Mouse (Mus musculus): Measurements from ENCODE around the gene Prune1. TPM values are rescaled to one million over a fixed set of nuclear protein-coding genes. Genes with fewer than 3 reads are reported as not detected.

Gene Prune1
- total RNA-seq, 2 experiments from 2014 or later = 38.1 to 46.8 TPM

- no peak for DNase-seq
These were observed 71.3 kb downstream of the Prune1 start for GRCm38 (mm10) chr3:95210585-95210984.

GRCm38 (mm10) chr3:95208286-95208685, 73.6 kb downstream of the Prune1 start:
- DNase-seq = no peak

DNA sequence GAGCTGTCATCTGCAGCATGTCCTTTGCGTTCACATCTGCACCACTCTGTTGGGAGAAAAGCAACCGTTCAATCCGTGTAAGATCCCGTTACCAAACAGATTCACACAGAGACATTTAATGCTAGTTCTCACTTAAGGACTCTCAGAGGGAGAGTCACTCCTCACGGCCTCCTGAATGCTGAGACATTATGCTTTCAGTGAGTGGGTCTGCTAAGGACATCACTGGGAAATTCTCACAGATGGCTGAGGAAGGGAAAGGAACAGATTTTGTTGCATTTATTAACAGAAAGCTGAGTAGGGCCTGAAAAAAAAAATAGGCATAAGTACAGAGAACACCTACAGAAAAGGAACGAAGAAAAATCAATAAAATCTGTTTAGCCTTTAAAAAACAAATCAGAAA, 78.0 kb downstream of the Prune1 start:
- DNase-seq = no peak

Other genes starting within 250 kb of the Prune1 start
- 100 to 1,000 TPM; 167 to 176 TPM for gene Psmd4, start 239.5 kb downstream of the Prune1 start, total RNA-seq (2021)
- gene Pip5k1a, start 175.1 kb downstream of the Prune1 start, total RNA-seq (2021) = 10 to 100 TPM; 20.1 to 22.8 TPM
- 10 to 100 TPM; 41.0 to 49.1 TPM for gene Vps72, start 171.1 kb downstream of the Prune1 start, total RNA-seq (2021)
- gene Tmod4, start 157.6 kb downstream of the Prune1 start, total RNA-seq (2021) = 100 to 1,000 TPM; 423 to 469 TPM
- gene Scnm1, start 148.1 kb downstream of the Prune1 start, total RNA-seq (2021) = 10 to 100 TPM; 35.5 to 40.8 TPM
- 1 to 10 TPM; 6.0 to 6.7 TPM for gene Lysmd1, start 148.0 kb downstream of the Prune1 start, total RNA-seq (2021)
- gene Tnfaip8l2, start 139.7 kb downstream of the Prune1 start, total RNA-seq (2021) = 1 to 10 TPM; 1.8 to 2.3 TPM
- 100 to 1,000 TPM; 103 to 123 TPM for gene Sema6c, start 121.6 kb downstream of the Prune1 start, total RNA-seq (2021)
- gene Gabpb2, start 64.2 kb downstream of the Prune1 start, total RNA-seq (2021) = 10 to 100 TPM in 1 of 2 experiments, 1 to 10 TPM in 1; 9.4 to 12.4 TPM
- gene Cdc42se1, start 53.3 kb downstream of the Prune1 start, total RNA-seq (2021) = 10 to 100 TPM; 26.2 to 35.0 TPM
- 10 to 100 TPM; 39.8 to 44.8 TPM for gene Mllt11, start 49.9 kb downstream of the Prune1 start, total RNA-seq (2021)
- under 1 TPM in 1 of 2 experiments, not detected in 1; 0.20 TPM for gene Gm128, start 40.5 kb downstream of the Prune1 start, total RNA-seq (2021)
- gene Bnipl, start 30.9 kb downstream of the Prune1 start, total RNA-seq (2021) = not detected
- 10 to 100 TPM; 19.8 to 21.7 TPM for gene Mindy1, start 731 bp downstream of the Prune1 start, total RNA-seq (2021)
- gene Anxa9, start 25.1 kb upstream of the Prune1 start, total RNA-seq (2021) = under 1 TPM; 0.27 to 0.63 TPM
- gene Cers2, start 32.7 kb upstream of the Prune1 start, total RNA-seq (2021) = 10 to 100 TPM; 42.6 to 51.9 TPM
- 10 to 100 TPM; 12.6 to 17.2 TPM for gene Setdb1, start 75.1 kb upstream of the Prune1 start, total RNA-seq (2021)
- gene 4930558C23Rik, start 120.8 kb upstream of the Prune1 start, total RNA-seq (2021) = not detected
- 10 to 100 TPM; 43.7 to 55.6 TPM for gene Arnt, start 152.3 kb upstream of the Prune1 start, total RNA-seq (2021)
- gene Ctsk, start 217.2 kb upstream of the Prune1 start, total RNA-seq (2021) = 100 to 1,000 TPM in 1 of 2 experiments, 10 to 100 TPM in 1; 31.4 to 178 TPM
- gene Ctss, start 244.7 kb upstream of the Prune1 start, total RNA-seq (2021) = 1 to 10 TPM; 5.1 to 6.8 TPM

All from gastrocnemius, postnatal 10 days (tissue).